Mouse (Mus musculus): ENCODE measurements at regions not wholly inside any gene's neighbourhood (a gene's known extent, or its start where the extent isn't known, plus 50 kb on each side); places are given as distances from the start of the nearest gene placed in this dataset.

DNA sequence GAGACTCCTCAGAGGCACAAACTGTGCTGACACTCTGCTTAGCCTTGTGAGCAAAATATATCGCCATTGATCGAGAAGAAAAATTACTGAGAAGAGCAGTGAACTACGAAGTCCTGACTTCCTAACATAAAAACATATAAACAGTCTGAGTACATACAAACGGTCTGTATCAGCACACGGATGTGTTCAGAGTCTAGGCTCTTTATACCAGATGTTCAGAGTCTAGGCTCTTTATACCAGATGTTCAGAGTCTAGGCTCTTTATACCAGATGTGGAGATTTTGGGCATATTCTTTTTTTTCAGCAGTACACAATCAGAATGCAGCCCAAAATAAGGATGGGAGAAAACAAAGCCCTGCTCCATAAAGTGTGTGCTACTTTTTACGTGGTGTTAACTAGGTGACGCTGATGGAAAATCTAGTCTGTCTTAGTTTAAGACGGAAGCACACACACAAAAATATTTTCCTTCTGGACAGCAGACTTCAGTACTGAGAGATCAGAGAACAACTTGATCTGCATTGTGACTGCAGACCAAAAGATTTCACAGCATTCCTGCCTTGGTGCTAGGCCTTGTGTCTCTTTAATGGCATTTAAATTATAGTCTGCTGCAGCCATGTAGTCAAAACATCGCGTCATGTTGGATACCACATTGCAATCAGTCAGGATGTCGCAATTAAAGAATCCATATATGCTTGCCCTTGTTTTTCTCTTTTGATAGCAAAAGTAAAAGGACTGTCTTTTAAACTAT, 233.6 kb downstream of the Ptprc start:
- no peaks in the 10 kb centered on the region for H3K4me1 ChIP-seq (replicated peaks; ENCODE audit: control insufficient read depth, insufficient read depth, low read length)
- WGBS = 96% methylated on average over 11 of the region's 11 CpGs
- no peak overlapping the region; the same call in 1 of the 2 replicates for H3K27ac ChIP-seq (ENCODE audit: control insufficient read depth, insufficient read depth, low read length)
- TF ChIP-seq CTCF (IDR thresholded peaks at IDR 0.05; ENCODE audit: borderline replicate concordance, control insufficient read depth, extremely low read depth, insufficient read depth, low read length, poor library complexity) = no peak
- no peak for TF ChIP-seq POLR2A (IDR thresholded peaks at IDR 0.05; ENCODE audit: control insufficient read depth, extremely low read depth, insufficient read depth, low read length, poor library complexity)
- H3K27me3 ChIP-seq (ENCODE audit: control insufficient read depth, insufficient read depth, low read length) = no peaks in the 10 kb centered on the region
- H3K4me3 ChIP-seq (ENCODE audit: control insufficient read depth, insufficient read depth, low read length) = no peak overlapping the region
- peaks cover 72% of the 10 kb centered on the region for H3K36me3 ChIP-seq (ENCODE audit: control insufficient read depth, insufficient read depth, low read length)
- DNase-seq = no peak

DNA sequence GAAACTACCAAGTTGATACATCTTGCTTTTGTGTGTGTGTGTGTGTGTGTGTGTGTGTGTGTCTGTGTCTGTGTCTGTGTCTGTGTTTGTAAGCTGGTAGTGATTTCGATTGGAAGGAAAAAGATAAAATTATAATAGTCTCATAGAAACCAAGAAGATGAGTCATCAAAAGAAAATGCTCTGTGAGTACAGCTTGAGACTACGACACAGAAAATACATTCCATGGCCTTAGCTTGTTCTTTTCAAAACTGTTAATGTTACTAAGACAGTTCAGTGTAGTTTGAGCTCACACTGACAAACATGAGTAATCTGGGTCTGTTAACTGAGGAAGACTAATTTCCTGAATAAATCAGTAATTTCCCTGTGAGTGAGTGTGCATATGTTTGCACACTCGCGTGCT, 239.8 kb downstream of the Ptprc start:
- TF ChIP-seq POLR2A (IDR thresholded peaks at IDR 0.05; ENCODE audit: control insufficient read depth, extremely low read depth, insufficient read depth, low read length, poor library complexity) (no peak), CTCF (IDR thresholded peaks at IDR 0.05; ENCODE audit: borderline replicate concordance, control insufficient read depth, extremely low read depth, insufficient read depth, low read length, poor library complexity) (no peak)
- 93% methylated on average over 4 of the region's 4 CpGs for WGBS
- Histone ChIP-seq H3K36me3 (ENCODE audit: control insufficient read depth, insufficient read depth, low read length) (peaks cover 93% of the 10 kb centered on the region), H3K4me1 (replicated peaks; ENCODE audit: control insufficient read depth, insufficient read depth, low read length) (peaks cover 5% of the 10 kb centered on the region; the same call in 1 of the 2 replicates), H3K27ac (ENCODE audit: control insufficient read depth, insufficient read depth, low read length) (no peak overlapping the region), H3K4me3 (ENCODE audit: control insufficient read depth, insufficient read depth, low read length) (no peak overlapping the region), H3K27me3 (ENCODE audit: control insufficient read depth, insufficient read depth, low read length) (no peaks in the 10 kb centered on the region)
- DNase-seq = no peak

GRCm38 (mm10) chr1:137929764-137930163, 245.7 kb downstream of the Ptprc start:
- no peak for DNase-seq
- H3K4me3 ChIP-seq (ENCODE audit: control insufficient read depth, insufficient read depth, low read length) = no peak overlapping the region
- peaks cover 16% of the 10 kb centered on the region for H3K4me1 ChIP-seq (replicated peaks; ENCODE audit: control insufficient read depth, insufficient read depth, low read length)
- H3K27ac ChIP-seq (ENCODE audit: control insufficient read depth, insufficient read depth, low read length) = peak overlapping the region; percentile 22; the same call in 1 of the 2 replicates
- 92% methylated on average over 3 of the region's 3 CpGs for WGBS
- TF ChIP-seq POLR2A (IDR thresholded peaks at IDR 0.05; ENCODE audit: control insufficient read depth, extremely low read depth, insufficient read depth, low read length, poor library complexity) = no peak
- peaks cover 94% of the 10 kb centered on the region for H3K36me3 ChIP-seq (ENCODE audit: control insufficient read depth, insufficient read depth, low read length)
- no peaks in the 10 kb centered on the region for H3K27me3 ChIP-seq (ENCODE audit: control insufficient read depth, insufficient read depth, low read length)

DNA sequence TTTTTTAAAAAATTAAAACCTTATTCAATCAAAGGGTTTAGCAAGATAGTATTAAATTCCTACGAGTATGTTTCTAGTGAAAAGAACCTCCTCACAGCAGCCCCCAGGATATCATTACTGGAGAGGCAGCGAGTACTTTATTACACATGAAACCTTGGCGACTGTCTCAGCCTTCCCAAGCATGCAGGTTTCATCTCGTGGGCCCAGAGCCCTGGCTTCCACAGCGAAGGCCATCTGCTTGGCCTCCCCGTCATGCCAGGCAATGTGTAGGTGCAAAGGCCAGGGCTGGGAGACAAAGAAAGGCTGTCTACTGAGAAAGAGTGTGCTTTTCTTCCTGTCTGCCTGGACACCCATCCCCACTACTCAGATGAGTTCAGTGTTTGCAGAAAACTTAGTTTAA, 247.0 kb downstream of the Ptprc start:
- Histone ChIP-seq H3K4me1 (replicated peaks; ENCODE audit: control insufficient read depth, insufficient read depth, low read length) (peaks cover 16% of the 10 kb centered on the region), H3K27me3 (ENCODE audit: control insufficient read depth, insufficient read depth, low read length) (no peaks in the 10 kb centered on the region), H3K36me3 (ENCODE audit: control insufficient read depth, insufficient read depth, low read length) (peaks cover 94% of the 10 kb centered on the region), H3K4me3 (ENCODE audit: control insufficient read depth, insufficient read depth, low read length) (no peak overlapping the region), H3K27ac (ENCODE audit: control insufficient read depth, insufficient read depth, low read length) (peak overlapping the region; percentile 44; the same call in 1 of the 2 replicates)
- DNase-seq = no peak
- 91% methylated on average over 6 of the region's 6 CpGs for WGBS
- TF ChIP-seq CTCF (IDR thresholded peaks at IDR 0.05; ENCODE audit: borderline replicate concordance, control insufficient read depth, extremely low read depth, insufficient read depth, low read length, poor library complexity) = no peak
- TF ChIP-seq POLR2A (IDR thresholded peaks at IDR 0.05; ENCODE audit: control insufficient read depth, extremely low read depth, insufficient read depth, low read length, poor library complexity) = no peak

GRCm38 (mm10) chr1:137927953-137928352, 247.6 kb downstream of the Ptprc start:
- Histone ChIP-seq H3K4me3 (ENCODE audit: control insufficient read depth, insufficient read depth, low read length) (no peak overlapping the region), H3K36me3 (ENCODE audit: control insufficient read depth, insufficient read depth, low read length) (peaks cover 88% of the 10 kb centered on the region), H3K4me1 (replicated peaks; ENCODE audit: control insufficient read depth, insufficient read depth, low read length) (peaks cover 16% of the 10 kb centered on the region), H3K27me3 (ENCODE audit: control insufficient read depth, insufficient read depth, low read length) (no peaks in the 10 kb centered on the region), H3K27ac (ENCODE audit: control insufficient read depth, insufficient read depth, low read length) (peak overlapping the region; percentile 42; the same call in 1 of the 2 replicates)
- TF ChIP-seq CTCF (IDR thresholded peaks at IDR 0.05; ENCODE audit: borderline replicate concordance, control insufficient read depth, extremely low read depth, insufficient read depth, low read length, poor library complexity) (no peak), POLR2A (IDR thresholded peaks at IDR 0.05; ENCODE audit: control insufficient read depth, extremely low read depth, insufficient read depth, low read length, poor library complexity) (no peak)
- 88% methylated on average over 11 of the region's 11 CpGs for WGBS
- no peak for DNase-seq

- Histone ChIP-seq H3K27ac (ENCODE audit: control insufficient read depth, insufficient read depth, low read length) (no peak overlapping the region), H3K4me1 (replicated peaks; ENCODE audit: control insufficient read depth, insufficient read depth, low read length) (peaks cover 18% of the 10 kb centered on the region), H3K36me3 (ENCODE audit: control insufficient read depth, insufficient read depth, low read length) (peaks cover 86% of the 10 kb centered on the region), H3K27me3 (ENCODE audit: control insufficient read depth, insufficient read depth, low read length) (no peaks in the 10 kb centered on the region), H3K4me3 (ENCODE audit: control insufficient read depth, insufficient read depth, low read length) (no peak overlapping the region)
- WGBS = 83% methylated on average over 4 of the region's 4 CpGs
- TF ChIP-seq CTCF (IDR thresholded peaks at IDR 0.05; ENCODE audit: borderline replicate concordance, control insufficient read depth, extremely low read depth, insufficient read depth, low read length, poor library complexity) (no peak), POLR2A (IDR thresholded peaks at IDR 0.05; ENCODE audit: control insufficient read depth, extremely low read depth, insufficient read depth, low read length, poor library complexity) (no peak)
- no peak for DNase-seq
Measured at GRCm38 (mm10) chr1:137926326-137926725, 249.2 kb downstream of the Ptprc start.

Data from thymus, adult 2 months (tissue).